24 mouse cellular contexts compared by ENCODE assay signal in the genomic region with DNA sequence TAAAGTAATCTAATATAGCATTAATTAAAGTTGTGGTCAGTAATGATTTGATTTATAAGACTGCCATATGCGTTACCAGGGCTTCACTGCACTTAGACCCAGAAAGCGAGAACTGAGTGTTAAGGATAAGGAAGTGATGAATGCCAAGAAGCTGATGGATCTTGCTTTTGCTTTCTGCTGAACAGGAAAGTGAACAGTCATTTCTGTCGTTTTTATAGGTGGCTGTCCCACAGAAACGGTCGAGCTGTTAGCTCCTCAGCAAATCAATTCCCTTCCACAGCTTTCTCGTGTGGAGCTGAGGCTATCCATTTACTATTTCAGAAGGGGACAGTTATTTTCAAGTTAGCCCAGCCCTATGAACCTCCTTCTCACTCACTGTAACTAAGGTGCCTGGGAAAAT. TPM values are rescaled to one million over a fixed set of nuclear protein-coding genes. Genes with fewer than 3 reads are reported as not detected.
DNase-seq lines count a peak whose midpoint lies in the region; ATAC-seq lines count a peak whose summit lies in the region.
"Had no signal": no experiment of that assay in that cellular context is flagged by ENCODE, and none has a peak within 500 bp of the region (broad histone marks: within the 10 kb centered on the region; RNA-seq: fewer than 3 reads in every experiment).

No protein-coding gene starts in this region.

- no peaks in the 10 kb centered on the region for H3K4me1 ChIP-seq in erythroblast, embryonic 14.5 days (ENCODE audit: control insufficient read depth)
- H3K4me1 ChIP-seq in lung, embryonic 15.5 days, result 0 out of 2 replicates have a peak, but pooled peaks cover 3% of the 10 kb centered on the region
- H3K4me1 ChIP-seq in liver, embryonic 12.5 days, result no peaks in the 10 kb centered on the region
- no peaks in the 10 kb centered on the region; the same call in 1 of the 2 replicates for H3K4me1 ChIP-seq in liver, embryonic 16.5 days (ENCODE audit: control insufficient read depth, low read depth, low read length)
- H3K4me1 ChIP-seq: embryonic facial prominence, embryonic 10.5 days; forebrain, embryonic 15.5 days; heart, embryonic 10.5 days; hindbrain, embryonic 13.5 days had no signal

- H3K27me3 ChIP-seq in erythroblast, embryonic 14.5 days (ENCODE audit: control insufficient read depth), result no peaks in the 10 kb centered on the region
- no peaks in the 10 kb centered on the region for H3K27me3 ChIP-seq in lung, embryonic 15.5 days
- no peaks in the 10 kb centered on the region for H3K27me3 ChIP-seq in liver, embryonic 12.5 days (replicated peaks)
- no peaks in the 10 kb centered on the region for H3K27me3 ChIP-seq in liver, embryonic 16.5 days (ENCODE audit: control insufficient read depth, insufficient read depth, low read depth, low read length)
- H3K27me3 ChIP-seq: forebrain, embryonic 15.5 days; hindbrain, embryonic 13.5 days had no signal

- no peak for DNase-seq in lung, postnatal 14 days
- DNase-seq in urinary bladder, postnatal 36 days (ENCODE audit: low spot score in 2 of 2), result no peak
- DNase-seq in frontal cortex, postnatal 25 days (ENCODE audit: low spot score in 2 of 2), result no peak
- DNase-seq: adrenal gland, postnatal 10 days; B cell, adult 2 months; cerebellum, adult 11-12 months; cerebellum, postnatal 10 days; gastrocnemius, postnatal 10 days; heart, adult 18-20 months; heart, postnatal 10 days; heart, postnatal 4 days had no signal

- H3K4me3 ChIP-seq in erythroblast, embryonic 14.5 days (replicated peaks), result peak overlapping the region; percentile 22
- H3K4me3 ChIP-seq in lung, embryonic 15.5 days, result no peak overlapping the region
- peak overlapping the region; percentile 10 for H3K4me3 ChIP-seq in liver, embryonic 12.5 days
- H3K4me3 ChIP-seq in liver, embryonic 16.5 days (ENCODE audit: low read depth, low read length), result peak overlapping the region; percentile 44
- H3K4me3 ChIP-seq: embryonic facial prominence, embryonic 10.5 days; forebrain, embryonic 15.5 days; heart, embryonic 10.5 days; hindbrain, embryonic 13.5 days had no signal

- H3K4me2 ChIP-seq in lung, embryonic 15.5 days, result peak overlapping the region; percentile 16; the same call in 1 of the 2 replicates
- H3K4me2 ChIP-seq in liver, embryonic 12.5 days, result peak overlapping the region; percentile 2; the same call in 1 of the 2 replicates
- 0 out of 2 replicates have a peak overlapping the region, but pooled peaks have one; percentile 26 for H3K4me2 ChIP-seq in liver, embryonic 16.5 days (ENCODE audit: low read depth, low read length)
- H3K4me2 ChIP-seq: forebrain, embryonic 15.5 days; hindbrain, embryonic 13.5 days had no signal

- no peaks in the 10 kb centered on the region for H3K36me3 ChIP-seq in erythroblast, embryonic 14.5 days (ENCODE audit: control insufficient read depth)
- H3K36me3 ChIP-seq in lung, embryonic 15.5 days, result no peaks in the 10 kb centered on the region
- H3K36me3 ChIP-seq in liver, embryonic 12.5 days, result no peaks in the 10 kb centered on the region
- no peaks in the 10 kb centered on the region for H3K36me3 ChIP-seq in liver, embryonic 16.5 days (ENCODE audit: control insufficient read depth, insufficient read depth)
- H3K36me3 ChIP-seq: embryonic facial prominence, embryonic 10.5 days; forebrain, embryonic 15.5 days; heart, embryonic 10.5 days; hindbrain, embryonic 13.5 days had no signal

- H3K9me3 ChIP-seq in erythroblast, embryonic 14.5 days (ENCODE audit: control insufficient read depth, low read length), result no peaks in the 10 kb centered on the region
- no peaks in the 10 kb centered on the region for H3K9me3 ChIP-seq in lung, embryonic 15.5 days
- H3K9me3 ChIP-seq in liver, embryonic 12.5 days (replicated peaks), result no peaks in the 10 kb centered on the region
- no peaks in the 10 kb centered on the region for H3K9me3 ChIP-seq in liver, embryonic 16.5 days (replicated peaks; ENCODE audit: control insufficient read depth, low read length)
- H3K9me3 ChIP-seq: embryonic facial prominence, embryonic 10.5 days; forebrain, embryonic 15.5 days; heart, embryonic 10.5 days; hindbrain, embryonic 13.5 days had no signal

- H3K9ac ChIP-seq in lung, embryonic 15.5 days, result no peak overlapping the region
- H3K9ac ChIP-seq in liver, embryonic 12.5 days, result no peak overlapping the region
- H3K9ac ChIP-seq in liver, embryonic 16.5 days (ENCODE audit: low read depth, low read length), result peak overlapping the region; percentile 30; the same call in 1 of the 2 replicates
- H3K9ac ChIP-seq: forebrain, embryonic 15.5 days; hindbrain, embryonic 13.5 days had no signal

- 29% methylated on average over 6 of the region's 6 CpGs for WGBS in lung, embryonic 15.5 days
- 52% methylated on average over 6 of the region's 6 CpGs for WGBS in liver, embryonic 12.5 days (ENCODE audit: insufficient replicate concordance)
- WGBS in liver, embryonic 16.5 days (ENCODE audit: insufficient replicate concordance), result 34% methylated on average over 6 of the region's 6 CpGs

- H3K27ac ChIP-seq in lung, embryonic 15.5 days, result no peak overlapping the region
- H3K27ac ChIP-seq in liver, embryonic 12.5 days, result no peak overlapping the region
- H3K27ac ChIP-seq in liver, embryonic 16.5 days (ENCODE audit: low read length), result peak overlapping the region; percentile 64
- H3K27ac ChIP-seq: embryonic facial prominence, embryonic 10.5 days; forebrain, embryonic 15.5 days; heart, embryonic 10.5 days; hindbrain, embryonic 13.5 days had no signal

- no peak for ATAC-seq in erythroblast, adult 5-6 weeks (replicated peaks; ENCODE audit: low FRiP score, poor library complexity, severe bottlenecking)
- no peak for ATAC-seq in lung, embryonic 15.5 days (ENCODE audit: borderline replicate concordance, extremely low read depth, low FRiP score, low TSS enrichment)
- ATAC-seq in liver, embryonic 12.5 days, result no peak
- ATAC-seq in liver, embryonic 16.5 days (ENCODE audit: low read depth), result no peak
- ATAC-seq: CD4-positive, CD25-positive, alpha-beta regulatory T cell, adult 4 months; forebrain, embryonic 15.5 days had no signal

RNA-seq across cellular contexts. Expression of a gene that starts 0.3 kb away (rescaled TPM):
- not detected in 2 replicates for polyA plus RNA-seq in erythroblast, embryonic 14.5 days (2012)
- not detected in 2 replicates for total RNA-seq in erythroblast, adult 5-6 weeks (2015; ENCODE audit: low replicate concordance)
- not detected in 2 replicates for total RNA-seq in erythroblast, adult 5-6 weeks (2017; ENCODE audit: low replicate concordance)
- polyA plus RNA-seq in lung, embryonic 15.5 days (2015; fragmentation: Nextera tagmentation; extraction: Ambion mirVana), result 1.6 TPM in 2 replicates
- 14.2 and 16.0 TPM in 2 replicates for polyA plus RNA-seq in liver, embryonic 12.5 days (2016; fragmentation: Nextera tagmentation; extraction: Ambion mirVana)
- polyA plus RNA-seq in liver, embryonic 16.5 days (2015; fragmentation: Nextera tagmentation; extraction: Ambion mirVana), result 69.0 and 72.4 TPM in 2 replicates
- total RNA-seq: heart, adult 18-20 months; heart, postnatal 10 days; MEL had no signal
- polyA plus RNA-seq: embryonic facial prominence, embryonic 14.5 days; heart, embryonic 14.5 days had no signal

RNA-seq across cellular contexts. Expression of a gene that starts 40.4 kb away (rescaled TPM):
- polyA plus RNA-seq in erythroblast, embryonic 14.5 days (2012), result not detected in 2 replicates
- not detected in 2 replicates for total RNA-seq in erythroblast, adult 5-6 weeks (2015; ENCODE audit: low replicate concordance)
- total RNA-seq in erythroblast, adult 5-6 weeks (2017; ENCODE audit: low replicate concordance), result 1.4 and 1.7 TPM in 2 replicates
- 0.30 and 0.66 TPM in 2 replicates for polyA plus RNA-seq in lung, embryonic 15.5 days (2015; fragmentation: Nextera tagmentation; extraction: Ambion mirVana)
- polyA plus RNA-seq in liver, embryonic 12.5 days (2016; fragmentation: Nextera tagmentation; extraction: Ambion mirVana), result 5.3 and 5.5 TPM in 2 replicates
- 51.6 and 55.6 TPM in 2 replicates for polyA plus RNA-seq in liver, embryonic 16.5 days (2015; fragmentation: Nextera tagmentation; extraction: Ambion mirVana)
- total RNA-seq: heart, adult 18-20 months had no signal
- polyA plus RNA-seq: hindbrain, embryonic 13.5 days had no signal

RNA-seq across cellular contexts. Expression of a gene that starts 48.4 kb away (rescaled TPM):
- polyA plus RNA-seq in erythroblast, embryonic 14.5 days (2012), result 0.63 and 0.89 TPM in 2 replicates
- total RNA-seq in erythroblast, adult 5-6 weeks (2015; ENCODE audit: low replicate concordance), result 34.4 and 44.5 TPM in 2 replicates
- 42.4 and 60.4 TPM in 2 replicates for total RNA-seq in erythroblast, adult 5-6 weeks (2017; ENCODE audit: low replicate concordance)
- 25.5 and 26.3 TPM in 2 replicates for polyA plus RNA-seq in lung, embryonic 15.5 days (2015; fragmentation: Nextera tagmentation; extraction: Ambion mirVana)
- polyA plus RNA-seq in liver, embryonic 12.5 days (2016; fragmentation: Nextera tagmentation; extraction: Ambion mirVana), result 10.9 and 12.7 TPM in 2 replicates
- 7.9 and 8.4 TPM in 2 replicates for polyA plus RNA-seq in liver, embryonic 16.5 days (2015; fragmentation: Nextera tagmentation; extraction: Ambion mirVana)
